Mouse (Mus musculus) intestine, embryonic 16.5 days (tissue): ENCODE data around the gene Cdh15. TPM values are rescaled to one million over a fixed set of nuclear protein-coding genes. Genes with fewer than 3 reads are reported as not detected.

Source experiments
- ATAC-seq: fragments of 200-750 bp; cut with Nextera tagmentation; 2 replicates; pipeline ENCODE4 v1.8.0; 2017; ENCODE audit warnings: moderate TSS enrichment, moderate library complexity
- H3K27ac ChIP-seq: fragments of 300-500 bp; sonication (generic); 2 replicates; pipeline ENCODE4 v1.5.1; 2014; ENCODE audit warnings: mild to moderate bottlenecking, low read length
- H3K27me3 ChIP-seq: fragments of 300-500 bp; sonication (generic); replicated peaks from 2 replicates; pipeline ENCODE4 v1.6.1; 2014; ENCODE audit warnings: low read length, control low read depth, mixed read lengths; ENCODE audit not compliant: control insufficient read depth, insufficient read depth
- H3K36me3 ChIP-seq: fragments of 300-500 bp; sonication (generic); 2 replicates; pipeline ENCODE4 v1.6.1; 2014; ENCODE audit warnings: low read length, control low read depth; ENCODE audit not compliant: control insufficient read depth, insufficient read depth
- H3K4me1 ChIP-seq: fragments of 300-500 bp; sonication (generic); 2 replicates; pipeline ENCODE4 v1.6.1; 2014; ENCODE audit warnings: low read length, control low read depth, mixed read lengths; ENCODE audit not compliant: control insufficient read depth, insufficient read depth
- H3K4me2 ChIP-seq: fragments of 300-500 bp; sonication (generic); 2 replicates; pipeline ENCODE4 v1.6.1; 2014; ENCODE audit warnings: low read depth, low read length, control low read depth
- H3K4me3 ChIP-seq: fragments of 300-500 bp; sonication (generic); 2 replicates; pipeline ENCODE4 v1.5.1; 2014; ENCODE audit warnings: mild to moderate bottlenecking, low read length
- H3K9ac ChIP-seq: fragments of 300-500 bp; sonication (generic); 2 replicates; pipeline ENCODE4 v1.6.1; 2014; ENCODE audit warnings: low read depth, low read length
- H3K9me3 ChIP-seq: fragments of 300-500 bp; sonication (generic); 2 replicates; pipeline ENCODE4 v1.6.1; 2016; ENCODE audit warnings: low read length, control low read depth; ENCODE audit not compliant: control insufficient read depth
- WGBS: fragments of 180-500 bp; shearing (Covaris S2); extraction: QIAGEN DNeasy Blood & Tissue Kit; methylation state at CpG from one replicate; pipeline ENCODE4 v1.1.7; 2014; 5-methylcytosine and 5-hydroxymethylcytosine counted together
- polyA plus RNA-seq: library from polyadenylated mRNA; unstranded; fragments of >200 nt; fragmentation: Nextera tagmentation; extraction: Ambion mirVana; gene quantifications from 2 replicates; pipeline ENCODE4 v1.2.1, GENCODE M21; 2015

Cdh15 gene
- polyA plus RNA-seq, 1 experiment from 2014 or later, result 0.24 TPM

DNA sequence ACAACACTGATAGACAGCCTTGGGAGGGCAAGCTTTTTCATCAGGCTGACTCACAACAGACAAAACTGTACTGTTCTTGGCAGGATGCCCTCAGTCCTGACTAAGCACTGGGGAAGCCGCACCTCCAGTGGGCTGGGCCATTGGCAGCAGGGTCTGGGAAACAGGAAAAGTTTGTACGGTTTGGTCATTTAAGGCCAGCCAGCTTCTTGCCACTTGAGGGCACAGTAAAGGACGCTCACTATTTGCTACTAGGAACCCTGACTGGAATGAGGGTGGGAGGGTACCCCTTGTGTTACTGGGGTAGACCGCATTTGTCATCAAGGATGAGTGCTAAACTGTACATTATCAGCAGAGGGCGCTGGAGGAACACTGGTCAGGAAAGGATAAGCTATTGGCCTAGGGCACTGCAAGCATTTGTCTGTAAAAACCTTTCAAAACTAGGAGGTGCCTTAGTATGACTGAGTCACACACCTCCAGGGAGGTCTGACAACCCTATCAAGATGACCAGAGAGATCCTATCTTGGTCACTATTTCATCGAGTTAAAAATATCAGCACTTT is 58.8 kb downstream of the Cdh15 start:
- no peaks in the 10 kb centered on the region for H3K9me3 ChIP-seq
- peaks cover 4% of the 10 kb centered on the region; the same call in 1 of the 2 replicates for H3K4me1 ChIP-seq
- H3K9ac ChIP-seq, result no peak overlapping the region
- no peak overlapping the region for H3K27ac ChIP-seq
- ATAC-seq, result peak; percentile 77
- 0 out of 2 replicates have a peak, but pooled peaks cover 7% of the 10 kb centered on the region for H3K36me3 ChIP-seq
- H3K4me3 ChIP-seq, result no peak overlapping the region
- WGBS, result 28% methylated on average over 6 of the region's 6 CpGs
- no peak overlapping the region for H3K4me2 ChIP-seq
- no peaks in the 10 kb centered on the region for H3K27me3 ChIP-seq

DNA sequence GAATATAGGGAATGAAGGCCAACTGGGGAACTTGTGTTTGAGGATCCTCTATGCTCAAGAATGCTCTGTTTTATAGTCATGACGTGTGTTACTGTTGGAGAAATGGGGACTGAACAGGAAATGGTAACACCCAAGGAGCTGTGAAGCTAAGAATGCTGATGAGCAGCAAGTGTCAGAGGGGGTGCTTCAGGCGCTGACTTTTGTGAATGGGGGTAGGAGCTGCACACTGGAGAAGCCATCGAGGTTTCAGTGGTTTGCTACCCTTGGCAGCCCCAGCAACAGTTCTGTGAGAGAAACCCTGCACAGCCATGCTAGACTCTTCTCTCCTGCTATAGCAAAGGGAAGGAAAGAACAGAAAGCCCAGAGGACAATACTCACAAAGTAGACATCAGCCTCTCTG is 64.4 kb downstream of the Cdh15 start:
- 76% methylated on average over 3 of the region's 3 CpGs for WGBS
- ATAC-seq, result no peak
- H3K4me3 ChIP-seq, result no peak overlapping the region

DNA sequence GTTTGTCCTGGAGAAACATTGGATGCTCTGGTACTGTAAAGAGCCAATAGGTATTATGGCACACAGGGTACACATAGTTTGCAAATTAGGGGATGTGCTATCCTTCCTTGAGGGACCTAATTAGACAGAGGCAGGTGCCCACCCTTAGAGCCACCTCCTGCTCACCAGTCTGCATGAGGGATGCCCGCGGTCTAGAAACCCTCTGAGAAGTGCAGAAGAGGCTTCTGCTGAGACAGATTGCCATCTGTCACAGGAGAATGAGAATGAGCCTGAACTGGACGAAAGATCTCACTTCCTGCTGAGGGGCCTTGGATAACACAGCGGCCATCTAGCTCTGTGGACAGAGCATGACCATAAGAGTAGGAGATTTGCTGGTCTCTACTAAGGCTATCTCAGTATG is 65.1 kb downstream of the Cdh15 start:
- no peak overlapping the region for H3K4me3 ChIP-seq
- no peaks in the 10 kb centered on the region for H3K27me3 ChIP-seq
- no peaks in the 10 kb centered on the region for H3K9me3 ChIP-seq
- no peak overlapping the region for H3K9ac ChIP-seq
- 0 out of 2 replicates have a peak, but pooled peaks cover 3% of the 10 kb centered on the region for H3K36me3 ChIP-seq
- H3K4me2 ChIP-seq, result no peak overlapping the region
- no peak for ATAC-seq
- WGBS, result 88% methylated on average over 4 of the region's 4 CpGs
- H3K4me1 ChIP-seq, result peaks cover 6% of the 10 kb centered on the region
- H3K27ac ChIP-seq, result no peak overlapping the region

More for the DNA sequence above, 64.4 kb downstream of the Cdh15 start:
- H3K27me3 ChIP-seq, result no peaks in the 10 kb centered on the region
- H3K4me1 ChIP-seq, result no peaks in the 10 kb centered on the region; the same call in 1 of the 2 replicates
- H3K36me3 ChIP-seq, result 0 out of 2 replicates have a peak, but pooled peaks cover 7% of the 10 kb centered on the region
- no peak overlapping the region for H3K9ac ChIP-seq
- no peak overlapping the region for H3K27ac ChIP-seq
- no peaks in the 10 kb centered on the region for H3K9me3 ChIP-seq
- no peak overlapping the region for H3K4me2 ChIP-seq

GRCm38 (mm10) chr8:122916766-122917165 is 69.0 kb downstream of the Cdh15 start:
- no peak overlapping the region for H3K27ac ChIP-seq
- H3K4me2 ChIP-seq, result no peak overlapping the region
- peaks cover 23% of the 10 kb centered on the region for H3K4me1 ChIP-seq
- no peaks in the 10 kb centered on the region for H3K27me3 ChIP-seq
- ATAC-seq, result no peak
- no peak overlapping the region for H3K4me3 ChIP-seq
- H3K9ac ChIP-seq, result no peak overlapping the region
- H3K36me3 ChIP-seq, result no peaks in the 10 kb centered on the region
- H3K9me3 ChIP-seq, result no peaks in the 10 kb centered on the region
- 52% methylated on average over 3 of the region's 3 CpGs for WGBS

Other genes starting within 250 kb of the Cdh15 start
- gene Galns, start 236.5 kb upstream of the Cdh15 start, polyA plus RNA-seq, result 22.4 and 27.4 TPM in 2 replicates
- gene Trappc2l, start 236.3 kb upstream of the Cdh15 start, polyA plus RNA-seq, result 76.7 and 86.4 TPM in 2 replicates
- 0.23 TPM in 1 of 2 replicates, not detected in the other for gene Pabpn1l, start 225.2 kb upstream of the Cdh15 start, polyA plus RNA-seq
- gene Cbfa2t3, start 148.9 kb upstream of the Cdh15 start, polyA plus RNA-seq, result 4.1 and 5.2 TPM in 2 replicates
- 31.4 and 34.5 TPM in 2 replicates for gene Acsf3, start 72.5 kb upstream of the Cdh15 start, polyA plus RNA-seq
- 19.2 and 19.5 TPM in 2 replicates for gene Ankrd11, start 194.3 kb downstream of the Cdh15 start, polyA plus RNA-seq
- 54.4 and 55.6 TPM in 2 replicates for gene Spg7, start 215.0 kb downstream of the Cdh15 start, polyA plus RNA-seq